Mouse (Mus musculus) MEL (cell line): ENCODE data around the gene Adarb1.

Source experiments
- CHD2 ChIP-seq: IDR thresholded peaks from 2 replicates; pipeline ENCODE4 v1.6.1; 2011; ENCODE audit warnings: low read length, improper control_type of control experiment
- CTCF ChIP-seq, 3 experiments: IDR thresholded peaks in 2 of 3; conservative IDR thresholded peaks in 1 of 3; 2 replicates each; pipeline ENCODE4 v1.5.1; 2011 to 2012; ENCODE audit warnings: low read length in 3 of 3, low read depth in 2 of 3, mild to moderate bottlenecking in 2 of 3, improper control_type of control experiment in 1 of 3, inconsistent platforms in 1 of 3, mixed read lengths in 1 of 3, moderate library complexity in 1 of 3; ENCODE audit not compliant: control insufficient read depth in 1 of 3, insufficient read depth in 1 of 3, poor library complexity in 1 of 3, severe bottlenecking in 1 of 3
- MXI1 ChIP-seq: IDR thresholded peaks from 2 replicates; pipeline ENCODE4 v1.6.1; 2011; ENCODE audit warnings: mild to moderate bottlenecking, low read depth, low read length, improper control_type of control experiment
- POLR2AphosphoS5 ChIP-seq: IDR thresholded peaks from 2 replicates; pipeline ENCODE4 v1.6.1; 2012; ENCODE audit warnings: low read depth, borderline replicate concordance, mild to moderate bottlenecking, inconsistent platforms, low read length, moderate library complexity, mixed read lengths

GRCm38 (mm10) chr10:77398082-77398481 is 20.0 kb downstream of the Adarb1 start:
- TF ChIP-seq CHD2 (no peak), POLR2AphosphoS5 (no peak), MXI1 (no peak), CTCF (IDR thresholded peaks at IDR 0.05 in 2 of 3, conservative IDR thresholded peaks at IDR 0.05 in 1 of 3; ENCODE audit: control insufficient read depth in 1 of 3, insufficient read depth in 1 of 3, low read depth in 2 of 3, low read length in 3 of 3, poor library complexity in 1 of 3, severe bottlenecking in 1 of 3) (no peak)
